Mouse (Mus musculus): ENCODE data around the gene Slco1a5. TPM values are rescaled to one million over a fixed set of nuclear protein-coding genes. Genes with fewer than 3 reads are reported as not detected.
"Not testable (repeated sequence)": the region's sequence is repeated elsewhere in the genome, so short reads cannot be mapped to it uniquely, and the experiment has no call there.

Gene Slco1a5
- total RNA-seq, 4 experiments from 2014 or later: not detected

GRCm38 (mm10) chr6:142289413-142290118 is 33.2 kb downstream of the Slco1a5 start:
- DNase-seq: no peak

- no peak for DNase-seq
These were observed 46.9 kb downstream of the Slco1a5 start for GRCm38 (mm10) chr6:142275721-142276442.

GRCm38 (mm10) chr6:142250738-142251307 is 72.0 kb downstream of the Slco1a5 start:
- DNase-seq: not testable (repeated sequence)

GRCm38 (mm10) chr6:142245065-142245464 is 77.7 kb downstream of the Slco1a5 start:
- no peak for DNase-seq

- DNase-seq: no peak
These were observed 83.3 kb downstream of the Slco1a5 start for GRCm38 (mm10) chr6:142239468-142239867.

- no peak for DNase-seq
These were observed 102.6 kb downstream of the Slco1a5 start for GRCm38 (mm10) chr6:142220138-142220537.

- DNase-seq: no peak
These were observed 111.0 kb downstream of the Slco1a5 start for GRCm38 (mm10) chr6:142211821-142212220.

GRCm38 (mm10) chr6:142209749-142210148 is 113.0 kb downstream of the Slco1a5 start:
- DNase-seq: no peak

GRCm38 (mm10) chr6:142208421-142208820 is 114.4 kb downstream of the Slco1a5 start, which contains the start of gene Slco1a6:
Gene Slco1a6, minus strand, starts transcription at chr6:142208521.
- no peak for DNase-seq

GRCm38 (mm10) chr6:142200524-142200923 is 122.3 kb downstream of the Slco1a5 start:
- DNase-seq: no peak

- no peak for DNase-seq
These were observed 128.5 kb downstream of the Slco1a5 start for GRCm38 (mm10) chr6:142194245-142194644.

GRCm38 (mm10) chr6:142191962-142192361 is 130.8 kb downstream of the Slco1a5 start:
- no peak for DNase-seq

GRCm38 (mm10) chr6:142187426-142187825 is 135.4 kb downstream of the Slco1a5 start:
- DNase-seq: no peak

GRCm38 (mm10) chr6:142185868-142186415 is 136.8 kb downstream of the Slco1a5 start:
- no peak for DNase-seq

Other genes with a start within 250 kb of the Slco1a5 start
- under 1 TPM in 1 of 4 experiments, not detected in 3; 0.75 TPM for gene Slco1a6, start 114.5 kb downstream of the Slco1a5 start, total RNA-seq (2022)
- gene Iapp, start 24.6 kb downstream of the Slco1a5 start, total RNA-seq (2022): not detected
- 10 to 100 TPM; 13.0 to 18.0 (median 14.1) TPM for gene Pyroxd1, start 22.7 kb upstream of the Slco1a5 start, total RNA-seq (2022)
- gene Recql, start 64.1 kb upstream of the Slco1a5 start, total RNA-seq (2022): 10 to 100 TPM; 13.4 to 26.5 (median 19.8) TPM
- 10 to 100 TPM; 27.6 to 34.6 (median 32.3) TPM for gene Golt1b, start 64.2 kb upstream of the Slco1a5 start, total RNA-seq (2022)
- 1 to 10 TPM in 1 of 4 experiments, under 1 TPM in 3; 0.38 to 1.7 (median 0.81) TPM for gene Spx, start 90.5 kb upstream of the Slco1a5 start, total RNA-seq (2022)
- 10 to 100 TPM in 1 of 4 experiments, 1 to 10 TPM in 3; 1.4 to 10.7 (median 5.0) TPM for gene Gys2, start 150.1 kb upstream of the Slco1a5 start, total RNA-seq (2022)
- gene Ldhb, start 185.0 kb upstream of the Slco1a5 start, total RNA-seq (2022): 100 to 1,000 TPM; 147 to 183 (median 159) TPM
- gene Kcnj8, start 248.6 kb upstream of the Slco1a5 start, total RNA-seq (2022): 10 to 100 TPM in 2 of 4 experiments, 1 to 10 TPM in 2; 8.3 to 11.8 (median 10.1) TPM